Mouse (Mus musculus) urinary bladder, postnatal 14 days (tissue): ENCODE measurements around the gene Cemip2.

ENCODE experiments used
- DNase-seq: peaks from one replicate; pipeline ENCODE4 v3.0.0; 2021; ENCODE audit warnings: low spot score

Gene Cemip2

GRCm38 (mm10) chr19:21814433-21815020 lies 36.4 kb downstream of the Cemip2 start:
- DNase-seq, result peak; percentile 60

GRCm38 (mm10) chr19:21816260-21816659 lies 38.1 kb downstream of the Cemip2 start:
- no peak for DNase-seq

GRCm38 (mm10) chr19:21818021-21818725 lies 40.0 kb downstream of the Cemip2 start:
- DNase-seq, result no peak

- DNase-seq, result no peak
These were observed 41.4 kb downstream of the Cemip2 start for GRCm38 (mm10) chr19:21819585-21819984.

- DNase-seq, result no peak
These were observed 42.0 kb downstream of the Cemip2 start for GRCm38 (mm10) chr19:21820126-21820525.

- no peak for DNase-seq
These were observed 43.7 kb downstream of the Cemip2 start for GRCm38 (mm10) chr19:21821877-21822276.

- DNase-seq, result no peak
These were observed 46.0 kb downstream of the Cemip2 start for GRCm38 (mm10) chr19:21824146-21824545.

- no peak for DNase-seq
These were observed 47.2 kb downstream of the Cemip2 start for GRCm38 (mm10) chr19:21825128-21825885.

GRCm38 (mm10) chr19:21833416-21833992 lies 55.4 kb downstream of the Cemip2 start:
- no peak for DNase-seq

- no peak for DNase-seq
These were observed 56.8 kb downstream of the Cemip2 start for GRCm38 (mm10) chr19:21834952-21835351.

GRCm38 (mm10) chr19:21850721-21851120 lies 72.6 kb downstream of the Cemip2 start:
- no peak for DNase-seq

- DNase-seq, result no peak
These were observed 76.5 kb downstream of the Cemip2 start for GRCm38 (mm10) chr19:21854526-21855228.

- DNase-seq, result no peak
These were observed 77.4 kb downstream of the Cemip2 start for GRCm38 (mm10) chr19:21855421-21856128.

GRCm38 (mm10) chr19:21858846-21859521 lies 80.8 kb downstream of the Cemip2 start:
- no peak for DNase-seq

GRCm38 (mm10) chr19:21860132-21860531 lies 82.0 kb downstream of the Cemip2 start:
- DNase-seq, result no peak

GRCm38 (mm10) chr19:21860894-21861293 lies 82.8 kb downstream of the Cemip2 start:
- DNase-seq, result no peak

GRCm38 (mm10) chr19:21862289-21862990 lies 84.3 kb downstream of the Cemip2 start:
- DNase-seq, result no peak

GRCm38 (mm10) chr19:21862991-21863931 lies 85.1 kb downstream of the Cemip2 start:
- no peak for DNase-seq
